Mouse (Mus musculus): ENCODE results near the gene Psmb3. TPM values are rescaled to one million over a fixed set of nuclear protein-coding genes. Genes with fewer than 3 reads are reported as not detected.
A peak's percentile ranks its signal among the peaks of the same experiment; 100 is the strongest.

Psmb3 gene
- polyA plus RNA-seq, 1 experiment from 2014 or later = 430 TPM

DNA sequence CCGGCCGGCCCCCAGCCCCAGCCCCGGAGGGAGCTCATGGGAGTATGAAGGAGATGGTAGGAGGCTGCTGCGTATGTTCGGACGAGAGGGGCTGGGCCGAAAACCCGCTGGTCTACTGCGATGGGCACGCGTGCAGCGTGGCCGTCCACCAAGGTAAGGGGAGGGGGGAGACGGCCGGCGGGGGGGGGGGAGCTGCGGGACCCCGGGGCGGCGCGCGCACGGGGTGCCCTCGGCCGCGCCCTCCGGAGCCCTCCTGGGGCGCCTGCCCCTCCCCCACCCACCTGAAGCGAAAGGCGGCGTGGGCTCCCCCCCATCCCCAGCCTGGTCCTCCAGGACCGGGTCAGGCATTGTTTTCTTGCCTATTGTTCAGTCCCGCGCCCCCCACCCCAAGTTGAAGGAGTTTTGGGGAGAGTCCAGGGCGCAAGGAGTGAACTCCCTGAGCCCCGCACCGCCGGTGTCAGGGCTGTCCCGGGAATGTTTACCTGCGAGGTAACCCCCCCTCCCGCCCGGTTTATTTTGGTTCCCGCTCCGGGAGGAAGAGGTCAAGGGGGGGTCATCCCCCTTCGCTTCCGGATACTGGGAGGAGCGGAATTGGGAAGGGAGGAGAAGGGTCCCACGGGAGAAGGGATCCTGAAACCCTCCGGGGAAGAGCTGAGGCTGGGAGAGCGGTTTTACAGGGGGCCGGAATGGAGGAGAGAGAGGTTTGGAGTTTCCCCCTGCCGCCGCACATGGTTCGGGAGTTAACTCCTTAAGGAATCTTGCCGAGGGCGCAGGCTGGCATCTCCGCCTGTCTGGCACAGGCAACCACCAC is 39.5 kb upstream of the Psmb3 start:
- peaks cover 38 to 45% of the 10 kb centered on the region in 2 experiments for H3K4me1 ChIP-seq (ENCODE audit: control insufficient read depth in 2 of 2, insufficient read depth in 2 of 2, low read length in 2 of 2)

GRCm38 (mm10) chr11:97664339-97664665 is 38.9 kb upstream of the Psmb3 start:
- H3K4me1 ChIP-seq (ENCODE audit: control insufficient read depth in 2 of 2, insufficient read depth in 2 of 2, low read length in 2 of 2) = peaks cover 40 to 46% of the 10 kb centered on the region in 2 experiments
- no peaks in the 10 kb centered on the region for H3K9me3 ChIP-seq (ENCODE audit: control insufficient read depth, low read length)
- H3K36me3 ChIP-seq (ENCODE audit: control insufficient read depth, insufficient read depth, low read length) = peaks cover 40% of the 10 kb centered on the region
- no peaks in the 10 kb centered on the region for H3K27me3 ChIP-seq (ENCODE audit: control insufficient read depth, insufficient read depth, low read length)
- H3K4me3 ChIP-seq (ENCODE audit: control insufficient read depth in 1 of 2, insufficient read depth in 1 of 2, low read depth in 1 of 2, low read length in 2 of 2) = peak overlapping the region; percentile 73 to 90
- no peak for ATAC-seq (ENCODE audit: insufficient number of reproducible peaks, insufficient read depth, low FRiP score, low read depth)
- peak overlapping the region; percentile 86 for H3K4me2 ChIP-seq (ENCODE audit: low read length)
- peak overlapping the region; percentile 53 to 92 for H3K27ac ChIP-seq (replicated peaks in 1 of 2; ENCODE audit: control insufficient read depth in 1 of 2, insufficient read depth in 1 of 2, low read depth in 2 of 2, low read length in 2 of 2)
- WGBS = under 1% methylated on average over 6 of the region's 8 CpGs
- peak overlapping the region; percentile 95 for H3K9ac ChIP-seq (ENCODE audit: low read length)

More for the DNA sequence above, 39.5 kb upstream of the Psmb3 start:
- H3K36me3 ChIP-seq (ENCODE audit: control insufficient read depth, insufficient read depth, low read length) = peaks cover 36% of the 10 kb centered on the region
- no peaks in the 10 kb centered on the region for H3K27me3 ChIP-seq (ENCODE audit: control insufficient read depth, insufficient read depth, low read length)
- H3K4me2 ChIP-seq (ENCODE audit: low read length) = peak overlapping the region; percentile 86
- peak overlapping the region; percentile 95 for H3K9ac ChIP-seq (ENCODE audit: low read length)
- under 1% methylated on average over 40 of the region's 57 CpGs for WGBS
- peak overlapping the region; percentile 53 to 92 for H3K27ac ChIP-seq (replicated peaks in 1 of 2; ENCODE audit: control insufficient read depth in 1 of 2, insufficient read depth in 1 of 2, low read depth in 2 of 2, low read length in 2 of 2)
- 0 out of 2 replicates have a peak, but pooled peaks have one; percentile 15 for ATAC-seq (ENCODE audit: insufficient number of reproducible peaks, insufficient read depth, low FRiP score, low read depth)
- H3K9me3 ChIP-seq (ENCODE audit: control insufficient read depth, low read length) = no peaks in the 10 kb centered on the region
- peak overlapping the region; percentile 73 to 90 for H3K4me3 ChIP-seq (ENCODE audit: control insufficient read depth in 1 of 2, insufficient read depth in 1 of 2, low read depth in 1 of 2, low read length in 2 of 2)

- H3K9ac ChIP-seq (ENCODE audit: low read length) = peak overlapping the region; percentile 95
These were observed 38.4 kb upstream of the Psmb3 start for GRCm38 (mm10) chr11:97664771-97665240.

GRCm38 (mm10) chr11:97665431-97665830 is 37.8 kb upstream of the Psmb3 start:
- WGBS = 89% methylated on average over 13 of the region's 13 CpGs
- H3K9ac ChIP-seq (ENCODE audit: low read length) = peak overlapping the region; percentile 95; the same call in 1 of the 2 replicates
- no peak for ATAC-seq (ENCODE audit: insufficient number of reproducible peaks, insufficient read depth, low FRiP score, low read depth)
- no peak overlapping the region for H3K4me3 ChIP-seq (ENCODE audit: control insufficient read depth in 1 of 2, insufficient read depth in 1 of 2, low read depth in 1 of 2, low read length in 2 of 2)
- no peak overlapping the region for H3K4me2 ChIP-seq (ENCODE audit: low read length)
- H3K9me3 ChIP-seq (ENCODE audit: control insufficient read depth, low read length) = no peaks in the 10 kb centered on the region
- H3K27me3 ChIP-seq (ENCODE audit: control insufficient read depth, insufficient read depth, low read length) = no peaks in the 10 kb centered on the region
- peaks cover 50% of the 10 kb centered on the region for H3K36me3 ChIP-seq (ENCODE audit: control insufficient read depth, insufficient read depth, low read length)
- H3K27ac ChIP-seq (replicated peaks in 1 of 2; ENCODE audit: control insufficient read depth in 1 of 2, insufficient read depth in 1 of 2, low read depth in 2 of 2, low read length in 2 of 2) = no peak overlapping the region
- H3K4me1 ChIP-seq (ENCODE audit: control insufficient read depth in 2 of 2, insufficient read depth in 2 of 2, low read length in 2 of 2) = peaks cover 47 to 52% of the 10 kb centered on the region in 2 experiments

More at GRCm38 (mm10) chr11:97664771-97665240, 38.4 kb upstream of the Psmb3 start:
- Histone ChIP-seq H3K4me2 (ENCODE audit: low read length) (peak overlapping the region; percentile 86), H3K27ac (replicated peaks in 1 of 2; ENCODE audit: control insufficient read depth in 1 of 2, insufficient read depth in 1 of 2, low read depth in 2 of 2, low read length in 2 of 2) (peak overlapping the region in 1 of 2 experiments; percentile 9; a peak in 1 of 4 replicates), H3K4me3 (ENCODE audit: control insufficient read depth in 1 of 2, insufficient read depth in 1 of 2, low read depth in 1 of 2, low read length in 2 of 2) (peak overlapping the region; percentile 73 to 90; a peak in 3 of 4 replicates), H3K36me3 (ENCODE audit: control insufficient read depth, insufficient read depth, low read length) (peaks cover 44% of the 10 kb centered on the region), H3K9me3 (ENCODE audit: control insufficient read depth, low read length) (no peaks in the 10 kb centered on the region), H3K4me1 (ENCODE audit: control insufficient read depth in 2 of 2, insufficient read depth in 2 of 2, low read length in 2 of 2) (peaks cover 42 to 47% of the 10 kb centered on the region in 2 experiments), H3K27me3 (ENCODE audit: control insufficient read depth, insufficient read depth, low read length) (no peaks in the 10 kb centered on the region)
- no peak for ATAC-seq (ENCODE audit: insufficient number of reproducible peaks, insufficient read depth, low FRiP score, low read depth)
- 26% methylated on average over 6 of the region's 6 CpGs for WGBS

- H3K9me3 ChIP-seq (ENCODE audit: control insufficient read depth, low read length) = no peaks in the 10 kb centered on the region
- no peaks in the 10 kb centered on the region for H3K27me3 ChIP-seq (ENCODE audit: control insufficient read depth, insufficient read depth, low read length)
- 87% methylated on average over 7 of the region's 7 CpGs for WGBS
- ATAC-seq (ENCODE audit: insufficient number of reproducible peaks, insufficient read depth, low FRiP score, low read depth) = no peak
- H3K27ac ChIP-seq (replicated peaks in 1 of 2; ENCODE audit: control insufficient read depth in 1 of 2, insufficient read depth in 1 of 2, low read depth in 2 of 2, low read length in 2 of 2) = no peak overlapping the region
- H3K4me1 ChIP-seq (ENCODE audit: control insufficient read depth in 2 of 2, insufficient read depth in 2 of 2, low read length in 2 of 2) = peaks cover 44 to 53% of the 10 kb centered on the region in 2 experiments
- H3K9ac ChIP-seq (ENCODE audit: low read length) = no peak overlapping the region
- H3K36me3 ChIP-seq (ENCODE audit: control insufficient read depth, insufficient read depth, low read length) = peaks cover 58% of the 10 kb centered on the region
- no peak overlapping the region for H3K4me3 ChIP-seq (ENCODE audit: control insufficient read depth in 1 of 2, insufficient read depth in 1 of 2, low read depth in 1 of 2, low read length in 2 of 2)
- H3K4me2 ChIP-seq (ENCODE audit: low read length) = no peak overlapping the region
These were observed 37.0 kb upstream of the Psmb3 start for GRCm38 (mm10) chr11:97666221-97666620.

GRCm38 (mm10) chr11:97666794-97667193 is 36.4 kb upstream of the Psmb3 start:
- Histone ChIP-seq H3K27me3 (ENCODE audit: control insufficient read depth, insufficient read depth, low read length) (no peaks in the 10 kb centered on the region), H3K27ac (replicated peaks in 1 of 2; ENCODE audit: control insufficient read depth in 1 of 2, insufficient read depth in 1 of 2, low read depth in 2 of 2, low read length in 2 of 2) (no peak overlapping the region), H3K36me3 (ENCODE audit: control insufficient read depth, insufficient read depth, low read length) (peaks cover 64% of the 10 kb centered on the region), H3K9me3 (ENCODE audit: control insufficient read depth, low read length) (no peaks in the 10 kb centered on the region), H3K4me3 (ENCODE audit: control insufficient read depth in 1 of 2, insufficient read depth in 1 of 2, low read depth in 1 of 2, low read length in 2 of 2) (no peak overlapping the region), H3K9ac (ENCODE audit: low read length) (no peak overlapping the region), H3K4me1 (ENCODE audit: control insufficient read depth in 2 of 2, insufficient read depth in 2 of 2, low read length in 2 of 2) (peaks cover 40 to 48% of the 10 kb centered on the region in 2 experiments), H3K4me2 (ENCODE audit: low read length) (no peak overlapping the region)
- no peak for ATAC-seq (ENCODE audit: insufficient number of reproducible peaks, insufficient read depth, low FRiP score, low read depth)
- WGBS = 88% methylated on average over 15 of the region's 15 CpGs

GRCm38 (mm10) chr11:97668160-97668559 is 35.0 kb upstream of the Psmb3 start:
- 87% methylated on average over 7 of the region's 7 CpGs for WGBS
- H3K4me3 ChIP-seq (ENCODE audit: control insufficient read depth in 1 of 2, insufficient read depth in 1 of 2, low read depth in 1 of 2, low read length in 2 of 2) = no peak overlapping the region

More at GRCm38 (mm10) chr11:97668160-97668559, 35.0 kb upstream of the Psmb3 start:
- Histone ChIP-seq H3K27ac (replicated peaks in 1 of 2; ENCODE audit: control insufficient read depth in 1 of 2, insufficient read depth in 1 of 2, low read depth in 2 of 2, low read length in 2 of 2) (peak overlapping the region in 1 of 2 experiments; percentile 19; a peak in 1 of 4 replicates), H3K9ac (ENCODE audit: low read length) (0 out of 2 replicates have a peak overlapping the region, but pooled peaks have one; percentile 61), H3K4me1 (ENCODE audit: control insufficient read depth in 2 of 2, insufficient read depth in 2 of 2, low read length in 2 of 2) (peaks cover 31 to 38% of the 10 kb centered on the region in 2 experiments), H3K9me3 (ENCODE audit: control insufficient read depth, low read length) (no peaks in the 10 kb centered on the region), H3K36me3 (ENCODE audit: control insufficient read depth, insufficient read depth, low read length) (peaks cover 77% of the 10 kb centered on the region), H3K27me3 (ENCODE audit: control insufficient read depth, insufficient read depth, low read length) (no peaks in the 10 kb centered on the region), H3K4me2 (ENCODE audit: low read length) (no peak overlapping the region)
- ATAC-seq (ENCODE audit: insufficient number of reproducible peaks, insufficient read depth, low FRiP score, low read depth) = no peak

Data from heart, embryonic 14.5 days (tissue).